Mouse (Mus musculus) spleen, adult 2 months (tissue): ENCODE measurements around the gene Psme2.

Source experiments
- CTCF ChIP-seq: fragments of 200-500 bp; IDR thresholded peaks from 2 replicates; pipeline ENCODE4 v1.5.1; 2011; ENCODE audit warnings: mild to moderate bottlenecking, inconsistent platforms; ENCODE audit not compliant: insufficient read depth, insufficient read length, insufficient replicate concordance; ENCODE audit errors: extremely low read depth
- POLR2A ChIP-seq: fragments of 200-500 bp; IDR thresholded peaks from 2 replicates; pipeline ENCODE4 v1.6.1; 2011; ENCODE audit warnings: low read depth, low read length, inconsistent platforms

DNA sequence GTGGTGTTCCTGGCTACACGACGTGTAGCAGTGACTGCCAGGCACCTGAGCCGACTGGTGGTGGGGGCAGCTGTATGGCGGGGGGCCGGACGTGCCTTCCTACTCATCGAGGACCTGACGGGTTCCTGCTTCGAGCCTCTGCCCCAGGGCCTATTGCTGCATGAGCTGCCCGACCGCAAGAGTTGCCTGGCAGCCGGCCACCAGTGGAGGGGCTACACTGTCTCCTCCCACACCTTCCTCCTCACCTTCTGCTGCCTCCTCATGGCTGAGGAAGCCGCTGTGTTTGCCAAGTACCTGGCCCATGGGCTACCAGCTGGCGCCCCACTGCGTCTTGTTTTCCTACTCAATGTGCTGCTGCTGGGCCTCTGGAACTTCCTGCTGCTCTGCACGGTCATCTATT is 14.5 kb downstream of the Psme2 start:
- TF ChIP-seq CTCF (no peak), POLR2A (no peak)
